Mouse (Mus musculus): ENCODE results near the gene Gm13289. TPM values are rescaled to one million over a fixed set of nuclear protein-coding genes. Genes with fewer than 3 reads are reported as not detected.
"Not testable (repeated sequence)": the region's sequence is repeated elsewhere in the genome, so short reads cannot be mapped to it uniquely, and the experiment has no call there.

The Gm13289 gene
- polyA plus RNA-seq, 1 experiment from 2014 or later = not detected

- H3K4me3 ChIP-seq; H3K4me2 ChIP-seq; H3K36me3 ChIP-seq; ATAC-seq (ENCODE audit: borderline replicate concordance, extremely low read depth, low FRiP score, low TSS enrichment); H3K27me3 ChIP-seq; H3K9ac ChIP-seq; H3K4me1 ChIP-seq; H3K27ac ChIP-seq; H3K9me3 ChIP-seq: not testable (repeated sequence)
- WGBS = no CpG with 5 or more reads among the region's 28 CpGs
Measured at GRCm38 (mm10) chr4:88791250-88791649, 14.5 kb downstream of the Gm13289 start, which contains the start of gene Gm13278. Gene Gm13278 (plus strand): TSS chr4:88791550.

GRCm38 (mm10) chr4:88793936-88794675, 17.4 kb downstream of the Gm13289 start, which contains the start of gene Gm13275:
Gene Gm13275 (plus strand): TSS chr4:88794487.
- not testable (repeated sequence) for H3K27ac ChIP-seq; H3K9ac ChIP-seq; ATAC-seq (ENCODE audit: borderline replicate concordance, extremely low read depth, low FRiP score, low TSS enrichment); H3K4me2 ChIP-seq; H3K27me3 ChIP-seq; H3K4me3 ChIP-seq; H3K9me3 ChIP-seq; H3K4me1 ChIP-seq; H3K36me3 ChIP-seq
- WGBS = 0% methylated on average over 10 of the region's 52 CpGs

- not testable (repeated sequence) for H3K27ac ChIP-seq; H3K9ac ChIP-seq; H3K36me3 ChIP-seq; H3K4me2 ChIP-seq; ATAC-seq (ENCODE audit: borderline replicate concordance, extremely low read depth, low FRiP score, low TSS enrichment); H3K4me3 ChIP-seq; H3K4me1 ChIP-seq; H3K27me3 ChIP-seq; H3K9me3 ChIP-seq
- WGBS = no CpG with 5 or more reads among the region's 28 CpGs
Measured at GRCm38 (mm10) chr4:88797097-88797496, 20.4 kb downstream of the Gm13289 start, which contains the start of gene Gm13279. Gene Gm13279 (plus strand): TSS chr4:88797397.

- not testable (repeated sequence) for H3K4me1 ChIP-seq; H3K36me3 ChIP-seq; H3K9ac ChIP-seq; H3K4me2 ChIP-seq; ATAC-seq (ENCODE audit: borderline replicate concordance, extremely low read depth, low FRiP score, low TSS enrichment); H3K9me3 ChIP-seq; H3K4me3 ChIP-seq; H3K27me3 ChIP-seq; H3K27ac ChIP-seq
- 15% methylated on average over 6 of the region's 7 CpGs for WGBS
Measured at GRCm38 (mm10) chr4:88799365-88799764, 22.6 kb downstream of the Gm13289 start, which contains the start of gene Gm13285. Gene Gm13285 (plus strand): TSS chr4:88799665.

GRCm38 (mm10) chr4:88802954-88803353, 26.2 kb downstream of the Gm13289 start, which contains the start of gene Gm13287:
Gene Gm13287 (plus strand): TSS chr4:88803254.
- no CpG with 5 or more reads among the region's 29 CpGs for WGBS
- H3K27me3 ChIP-seq; H3K27ac ChIP-seq; ATAC-seq (ENCODE audit: borderline replicate concordance, extremely low read depth, low FRiP score, low TSS enrichment); H3K36me3 ChIP-seq; H3K4me3 ChIP-seq; H3K9ac ChIP-seq; H3K9me3 ChIP-seq; H3K4me1 ChIP-seq: not testable (repeated sequence)
- H3K4me2 ChIP-seq = peak within 1 kb of the TSS; percentile 29; the same call in 1 of the 2 replicates

GRCm38 (mm10) chr4:88805231-88805630, 28.5 kb downstream of the Gm13289 start, which contains the start of gene Gm13288:
Gene Gm13288 (plus strand): TSS chr4:88805531.
- not testable (repeated sequence) for H3K27me3 ChIP-seq; H3K9me3 ChIP-seq; H3K36me3 ChIP-seq; H3K4me1 ChIP-seq; H3K9ac ChIP-seq; ATAC-seq (ENCODE audit: borderline replicate concordance, extremely low read depth, low FRiP score, low TSS enrichment)
- Histone ChIP-seq H3K4me3 (peak within 1 kb of the TSS; percentile 25; the same call in 1 of the 2 replicates), H3K4me2 (peak within 1 kb of the TSS; percentile 38), H3K27ac (0 out of 2 replicates have a peak within 1 kb of the TSS, but pooled peaks have one; percentile 63)
- WGBS = no CpG with 5 or more reads among the region's 8 CpGs

- Histone ChIP-seq H3K4me3 (peak overlapping the region; percentile 25; the same call in 1 of the 2 replicates), H3K4me2 (peak overlapping the region; percentile 38), H3K27ac (0 out of 2 replicates have a peak overlapping the region, but pooled peaks have one; percentile 63)
- H3K27me3 ChIP-seq; H3K9me3 ChIP-seq; H3K9ac ChIP-seq; H3K36me3 ChIP-seq; H3K4me1 ChIP-seq; ATAC-seq (ENCODE audit: borderline replicate concordance, extremely low read depth, low FRiP score, low TSS enrichment): not testable (repeated sequence)
- 0% methylated on average over 12 of the region's 34 CpGs for WGBS
Measured at GRCm38 (mm10) chr4:88805761-88806160, 29.0 kb downstream of the Gm13289 start.

GRCm38 (mm10) chr4:88815928-88816327, 39.2 kb downstream of the Gm13289 start, which contains the start of gene Ifna7:
Gene Ifna7 (plus strand): TSS chr4:88816228.
- WGBS = 39% methylated on average over 3 of the region's 3 CpGs

GRCm38 (mm10) chr4:88819659-88820058, 42.9 kb downstream of the Gm13289 start, which contains the start of gene Ifna11:
Gene Ifna11 (plus strand): TSS chr4:88819959.
- Histone ChIP-seq H3K9me3 (no peaks in the 10 kb centered on the region), H3K4me1 (no peaks in the 10 kb centered on the region), H3K27ac (no peak within 1 kb of the TSS), H3K27me3 (no peaks in the 10 kb centered on the region), H3K4me3 (no peak within 1 kb of the TSS), H3K4me2 (no peak within 1 kb of the TSS), H3K9ac (no peak within 1 kb of the TSS), H3K36me3 (no peaks in the 10 kb centered on the region)
- WGBS = 83% methylated on average over 1 of the region's 1 CpGs
- ATAC-seq (ENCODE audit: borderline replicate concordance, extremely low read depth, low FRiP score, low TSS enrichment) = no peak

More at GRCm38 (mm10) chr4:88815928-88816327, 39.2 kb downstream of the Gm13289 start, which contains the start of gene Ifna7:
- Histone ChIP-seq H3K9ac (no peak within 1 kb of the TSS), H3K36me3 (no peaks in the 10 kb centered on the region), H3K27ac (no peak within 1 kb of the TSS), H3K4me2 (no peak within 1 kb of the TSS), H3K4me3 (no peak within 1 kb of the TSS), H3K9me3 (no peaks in the 10 kb centered on the region), H3K4me1 (no peaks in the 10 kb centered on the region), H3K27me3 (no peaks in the 10 kb centered on the region)
- ATAC-seq (ENCODE audit: borderline replicate concordance, extremely low read depth, low FRiP score, low TSS enrichment) = no peak

GRCm38 (mm10) chr4:88822995-88823394, 46.3 kb downstream of the Gm13289 start:
- H3K27me3 ChIP-seq = no peaks in the 10 kb centered on the region
- H3K9me3 ChIP-seq = no peaks in the 10 kb centered on the region
- no peak overlapping the region for H3K4me2 ChIP-seq
- no peaks in the 10 kb centered on the region for H3K4me1 ChIP-seq
- H3K9ac ChIP-seq = no peak overlapping the region
- 22% methylated on average over 4 of the region's 4 CpGs for WGBS
- H3K36me3 ChIP-seq = no peaks in the 10 kb centered on the region
- no peak overlapping the region for H3K4me3 ChIP-seq
- H3K27ac ChIP-seq = no peak overlapping the region
- no peak for ATAC-seq (ENCODE audit: borderline replicate concordance, extremely low read depth, low FRiP score, low TSS enrichment)
